Mouse (Mus musculus) megakaryocyte progenitor cell, adult 5-6 weeks (primary cell): Measurements from ENCODE around the gene Gpr68. TPM values are rescaled to one million over a fixed set of nuclear protein-coding genes. Genes with fewer than 3 reads are reported as not detected.
A peak's percentile ranks its signal among the peaks of the same experiment; 100 is the strongest.

Experiments
- ATAC-seq: replicated peaks from 2 replicates; pipeline ENCODE4 v1.8.0; 2016; ENCODE audit warnings: mild to moderate bottlenecking, moderate TSS enrichment, inconsistent platforms; ENCODE audit not compliant: poor library complexity
- total RNA-seq, 2 experiments: library from RNA; stranded (forward) in 1 of 2; stranded (reverse) in 1 of 2; fragments of 157-497, 149-512 nt in 1 of 2; fragments of 200-1000 nt in 1 of 2; gene quantifications; 2 replicates each; pipeline versions ENCODE4 v1.2.3 to v1.2.4; 2015 to 2017

Gene Gpr68
- total RNA-seq, 2 experiments from 2014 or later: 0.08 to 0.39 TPM

DNA sequence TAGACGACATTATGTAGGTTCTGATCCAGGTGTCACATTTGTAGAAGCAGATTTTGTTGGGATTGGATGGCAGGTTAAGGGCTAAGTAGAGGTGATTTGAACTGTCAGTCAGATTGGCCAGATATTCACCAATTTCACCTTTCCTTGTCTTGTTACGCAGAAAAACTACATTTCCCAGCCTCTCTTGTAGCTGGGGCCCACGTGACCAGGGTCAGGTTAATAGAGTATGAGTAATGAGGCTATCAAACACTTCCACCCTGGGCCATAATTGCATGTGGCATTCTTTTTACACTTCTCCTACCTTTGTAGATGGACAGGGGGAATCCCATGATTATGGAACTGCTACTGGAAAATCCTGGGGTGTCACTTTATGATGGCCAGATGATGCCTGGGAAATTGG lies 34.4 kb downstream of the Gpr68 start:
- no peak for ATAC-seq

- peak; percentile 54 for ATAC-seq
Measured at GRCm38 (mm10) chr12:100871841-100872240, 36.2 kb downstream of the Gpr68 start.

DNA sequence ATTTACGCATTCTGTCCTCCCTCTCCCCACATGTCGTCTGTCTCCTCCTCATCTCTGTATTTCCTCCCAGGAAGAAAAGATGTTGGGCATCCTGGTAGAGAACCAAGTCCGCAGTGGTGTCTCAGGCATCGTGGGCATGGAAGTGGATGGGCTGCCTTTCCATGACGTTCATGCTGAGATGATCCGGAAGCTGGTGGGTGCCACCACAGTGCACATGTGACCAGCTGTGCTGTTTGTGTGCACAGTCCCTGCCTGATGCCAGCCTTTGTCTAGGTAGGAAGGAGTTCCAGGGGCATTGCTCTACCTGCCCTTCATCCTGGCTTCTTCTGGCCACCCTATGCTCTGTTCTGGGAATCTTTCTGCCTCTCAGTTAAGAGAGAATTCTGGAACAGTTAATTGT lies 36.8 kb downstream of the Gpr68 start:
- no peak for ATAC-seq

GRCm38 (mm10) chr12:100868049-100868622 lies 39.9 kb downstream of the Gpr68 start:
- no peak for ATAC-seq

GRCm38 (mm10) chr12:100867097-100867496 lies 40.9 kb downstream of the Gpr68 start:
- ATAC-seq: no peak

DNA sequence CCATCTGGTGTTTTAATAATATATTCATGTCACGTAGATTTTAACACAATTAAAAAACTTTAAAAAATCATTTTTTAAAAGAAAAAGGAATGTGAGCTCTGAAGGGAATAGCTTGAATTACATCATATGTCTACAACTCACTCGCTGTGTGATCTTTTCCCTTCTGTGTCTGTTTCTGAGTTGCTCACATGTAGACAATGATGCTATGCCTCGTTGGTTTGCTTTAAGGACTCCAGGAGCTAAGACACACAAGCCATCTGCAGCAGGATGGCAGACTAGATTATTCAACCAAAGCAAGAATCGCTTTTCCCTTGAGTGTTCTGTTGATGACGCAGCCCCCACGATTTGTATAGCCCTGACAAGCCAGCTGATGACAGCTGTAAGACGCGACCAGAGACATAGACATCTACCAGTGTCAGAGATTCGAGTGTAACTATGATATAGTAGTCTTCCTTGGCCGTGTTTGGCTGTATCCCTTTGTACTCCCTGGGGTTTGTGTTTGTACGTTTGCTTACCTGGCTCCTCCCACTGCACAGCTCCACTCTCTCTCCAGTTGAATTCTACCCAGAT lies 42.4 kb downstream of the Gpr68 start:
- no peak for ATAC-seq

GRCm38 (mm10) chr12:100865072-100865471 lies 42.9 kb downstream of the Gpr68 start:
- no peak for ATAC-seq

- ATAC-seq: 0 out of 2 replicates have a peak, but pooled peaks have one; percentile 17
Measured at GRCm38 (mm10) chr12:100862856-100863446, 45.0 kb downstream of the Gpr68 start.

DNA sequence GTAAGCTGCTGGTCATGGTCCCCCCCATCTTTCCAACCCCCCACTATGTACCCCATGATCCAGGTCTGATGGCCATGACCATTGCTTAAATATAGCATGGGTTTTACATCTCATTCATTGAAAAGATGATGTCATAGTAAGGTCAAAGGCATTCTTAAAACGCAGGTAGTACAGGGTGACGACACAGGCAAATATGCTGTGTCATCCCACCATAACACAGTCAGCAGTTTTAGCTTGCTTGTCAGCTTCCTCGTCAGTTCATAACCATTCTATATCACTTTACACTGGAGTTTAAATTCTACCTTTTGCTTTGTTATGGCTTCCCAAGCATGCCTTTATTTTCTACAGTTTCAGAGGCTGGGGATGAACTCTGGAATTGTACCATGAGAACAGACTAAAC lies 45.7 kb downstream of the Gpr68 start:
- ATAC-seq: peak; percentile 71

GRCm38 (mm10) chr12:100857791-100858190 lies 50.2 kb downstream of the Gpr68 start:
- no peak for ATAC-seq

DNA sequence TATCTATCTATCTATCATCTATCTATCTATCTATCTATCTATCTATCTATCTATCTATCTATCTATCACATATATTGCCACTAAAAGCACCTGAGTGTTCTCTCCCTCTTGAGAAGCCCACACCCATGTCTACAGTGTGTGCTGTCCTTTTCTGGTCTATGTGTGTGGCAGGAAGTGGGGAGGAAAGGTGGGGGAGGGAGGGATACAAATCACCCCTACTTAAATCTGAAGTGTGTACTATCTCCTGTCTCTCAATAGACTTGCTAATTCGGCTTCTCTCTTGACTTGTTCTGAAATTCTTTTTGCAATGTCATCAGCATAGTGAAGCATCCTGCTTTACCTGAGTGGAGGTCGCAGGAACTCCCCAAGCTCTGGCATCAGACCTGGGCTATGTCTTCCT lies 51.7 kb downstream of the Gpr68 start:
- no peak for ATAC-seq

GRCm38 (mm10) chr12:100852370-100852769 lies 55.6 kb downstream of the Gpr68 start:
- peak; percentile 65 for ATAC-seq

DNA sequence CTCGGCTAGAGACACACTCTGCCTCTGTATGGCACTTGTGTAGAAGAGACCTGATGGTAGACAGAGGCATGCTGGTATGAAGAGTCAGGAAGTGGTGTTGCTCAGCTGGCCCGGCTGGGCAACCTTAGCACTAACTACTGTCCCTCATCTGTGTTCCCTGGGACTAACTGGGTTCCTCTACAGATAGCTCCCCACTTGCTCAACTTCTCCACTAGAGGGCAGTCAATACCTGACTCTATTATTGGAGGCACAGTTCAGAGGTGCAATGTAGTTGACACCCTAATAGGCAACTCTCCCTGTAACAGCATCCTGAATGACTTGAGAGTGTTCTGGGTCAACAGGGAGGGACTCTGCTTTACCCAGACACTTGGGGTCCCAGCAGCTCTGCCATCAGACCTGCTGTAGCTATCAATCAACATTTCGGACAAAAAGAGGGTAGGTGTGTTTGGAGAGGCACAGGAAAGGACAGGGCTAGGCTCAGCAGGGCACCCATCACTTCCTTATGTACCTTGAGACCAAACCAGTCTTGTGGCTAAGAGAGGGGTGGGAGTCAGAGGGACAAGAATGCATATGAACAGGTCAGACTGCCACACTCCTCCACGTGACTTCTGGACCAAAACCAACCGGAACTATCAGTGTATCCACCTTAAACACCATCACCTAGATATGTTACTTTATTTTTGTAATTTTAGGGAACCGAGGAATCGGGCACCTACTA lies 58.4 kb downstream of the Gpr68 start:
- ATAC-seq: peak; percentile 86

DNA sequence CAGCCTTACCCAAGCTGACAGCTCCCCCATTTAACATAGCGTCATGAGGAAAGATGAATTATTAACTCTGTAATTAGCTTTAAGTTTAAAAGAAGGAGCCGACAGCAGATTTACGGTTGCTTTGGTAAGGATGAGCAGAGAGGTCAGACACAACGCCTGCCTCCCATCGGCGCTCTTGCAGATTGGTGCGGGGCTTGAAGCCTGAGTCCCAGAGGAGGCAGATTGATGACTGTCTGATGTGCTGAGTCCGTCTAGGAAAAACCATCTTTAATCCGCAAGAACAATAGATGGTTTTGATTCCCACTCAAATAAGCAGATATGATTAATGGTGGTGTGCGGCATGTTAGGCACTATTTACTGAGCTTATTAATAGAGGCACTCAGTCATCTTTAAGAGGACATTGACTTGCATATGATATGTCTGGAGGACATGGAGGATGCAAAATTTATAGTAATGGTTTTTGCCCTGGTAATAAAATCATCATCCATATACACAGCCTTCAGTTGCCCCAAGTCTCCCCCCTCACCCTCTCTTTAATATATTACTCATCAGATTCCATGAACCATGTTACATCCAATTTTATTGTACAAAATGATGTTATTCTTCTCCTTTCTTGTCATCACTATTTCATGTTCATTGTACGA lies 60.4 kb downstream of the Gpr68 start:
- ATAC-seq: no peak

DNA sequence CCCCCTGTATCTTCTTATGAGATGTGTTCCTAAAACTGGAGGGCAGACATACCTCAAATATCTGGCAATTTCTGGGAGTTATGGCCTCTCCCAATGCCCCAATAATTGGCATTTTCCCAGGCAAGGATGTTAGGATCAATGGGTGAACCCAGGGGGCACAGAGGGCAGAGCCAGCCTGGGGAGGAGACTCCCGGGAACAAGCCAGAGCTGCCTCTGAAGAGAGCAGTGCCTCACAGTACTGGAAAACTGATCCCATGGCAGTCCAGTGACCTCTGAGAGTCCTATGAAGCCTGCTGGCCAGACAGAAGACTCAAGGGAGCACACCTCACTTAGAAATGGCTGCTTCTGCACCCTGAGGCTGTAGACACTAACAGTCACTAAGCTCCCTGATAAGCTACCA lies 61.4 kb downstream of the Gpr68 start:
- no peak for ATAC-seq

DNA sequence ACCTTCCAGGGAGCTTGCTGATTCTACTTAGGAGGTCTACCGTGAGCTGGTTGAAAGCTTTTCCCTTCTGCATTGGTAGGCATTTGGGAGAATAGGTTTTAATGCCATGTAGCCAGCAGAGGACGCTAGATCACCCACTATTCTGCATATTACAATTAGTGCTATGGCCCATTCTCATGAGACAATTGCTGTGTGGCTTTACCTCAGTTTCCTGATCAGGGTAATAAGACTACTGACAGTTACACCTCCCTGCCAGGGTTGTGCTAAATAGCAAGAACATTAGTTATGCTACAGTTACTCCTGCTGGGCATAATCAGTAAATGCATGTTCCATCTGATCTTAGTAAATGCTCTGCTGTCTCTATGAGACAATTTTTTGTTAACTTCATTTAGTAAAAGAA lies 62.2 kb downstream of the Gpr68 start:
- peak; percentile 24; the same call in 1 of the 2 replicates for ATAC-seq

DNA sequence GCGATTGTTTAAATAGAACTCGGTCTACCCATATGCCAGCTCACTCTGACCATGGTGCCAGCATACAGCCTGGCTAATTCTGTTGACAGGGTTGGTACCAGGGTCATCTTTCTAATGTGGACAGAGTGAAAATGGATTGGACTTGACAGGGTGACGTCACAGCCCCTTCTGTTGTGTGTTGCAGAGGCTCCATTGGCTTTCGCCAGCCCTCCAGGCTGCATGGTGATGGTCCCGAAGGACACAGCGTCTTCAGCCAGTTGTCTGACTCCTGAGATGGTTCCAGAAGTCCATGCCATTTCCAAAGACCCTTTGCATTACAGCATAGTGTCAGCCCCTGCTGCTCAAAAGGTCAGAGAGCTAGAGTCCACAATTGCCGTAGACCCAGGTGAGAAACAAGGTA lies 63.5 kb downstream of the Gpr68 start:
- ATAC-seq: no peak

GRCm38 (mm10) chr12:100843171-100843570 lies 64.8 kb downstream of the Gpr68 start:
- ATAC-seq: no peak

- ATAC-seq: peak; percentile 61
Measured at GRCm38 (mm10) chr12:100841211-100841792, 66.7 kb downstream of the Gpr68 start.

- no peak for ATAC-seq
Measured at GRCm38 (mm10) chr12:100839926-100840325, 68.1 kb downstream of the Gpr68 start.

GRCm38 (mm10) chr12:100839079-100839600 lies 68.9 kb downstream of the Gpr68 start:
- ATAC-seq: peak; percentile 58
